In the genomic region with DNA sequence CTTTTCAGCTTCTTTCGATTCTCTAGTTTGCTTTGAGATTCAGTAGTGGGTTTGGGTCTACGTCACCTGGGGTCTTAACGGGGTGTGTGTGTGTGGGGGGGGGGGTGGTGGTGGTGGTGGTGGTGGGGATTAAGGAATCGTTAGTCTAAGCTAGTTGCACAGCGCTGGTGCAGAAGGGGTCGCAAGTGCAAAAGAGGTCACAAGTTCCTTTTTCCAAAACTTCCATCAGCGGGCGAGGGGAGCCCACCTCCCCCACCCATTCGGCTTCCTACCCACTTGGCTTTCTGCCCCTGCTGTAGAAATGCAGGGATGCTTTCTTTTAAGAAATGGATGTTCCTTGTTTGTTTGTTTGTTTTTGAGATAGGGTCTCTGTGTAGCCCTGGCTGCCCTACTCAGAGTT, we compare ENCODE assay signal across 9 mouse cellular contexts. TPM values are rescaled to one million over a fixed set of nuclear protein-coding genes. Genes with fewer than 3 reads are reported as not detected.
A peak's percentile ranks its signal among the peaks of the same experiment; 100 is the strongest.
DNase-seq lines count a peak whose midpoint lies in the region; ATAC-seq and TF ChIP-seq lines count a peak whose summit lies in the region.
"Had no signal": no experiment of that assay in that cellular context is flagged by ENCODE, and none has a peak within 500 bp of the region (broad histone marks: within the 10 kb centered on the region; RNA-seq: fewer than 3 reads in every experiment).

No protein-coding gene starts in this region.

- peaks cover 3% of the 10 kb centered on the region for H3K27me3 ChIP-seq in kidney, embryonic 14.5 days (ENCODE audit: control insufficient read depth, insufficient read depth, low read length)
- H3K27me3 ChIP-seq in hindbrain, embryonic 15.5 days: 0 out of 2 replicates have a peak, but pooled peaks cover 5% of the 10 kb centered on the region
- H3K27me3 ChIP-seq in midbrain, postnatal 0 days (ENCODE audit: insufficient read depth, low read length): peaks cover 5% of the 10 kb centered on the region; the same call in 1 of the 2 replicates

- no peak for DNase-seq in kidney, adult 18-20 months
- peak; percentile 62 for DNase-seq in embryo, embryonic 10.5 days (ENCODE audit: low spot score)
- DNase-seq in midbrain, postnatal 0 days (ENCODE audit: low spot score): no peak
- no peak for DNase-seq in left cerebral cortex, adult 18-20 months (ENCODE audit: low spot score in 2 of 2)
- DNase-seq in layer of hippocampus, postnatal 14 days (ENCODE audit: low spot score in 2 of 2): no peak
- DNase-seq in gastrocnemius, adult 8-10 months (ENCODE audit: low spot score in 2 of 2): no peak

- TF ChIP-seq CTCF in midbrain, postnatal 0 days (IDR thresholded peaks at IDR 0.05): no peak

- no peak for ATAC-seq in kidney, embryonic 14.5 days (ENCODE audit: low FRiP score, low TSS enrichment)
- no peak for ATAC-seq in hindbrain, embryonic 15.5 days (ENCODE audit: low FRiP score, low read depth)
- no peak for ATAC-seq in midbrain, postnatal 0 days (ENCODE audit: low FRiP score)

- H3K4me2 ChIP-seq in kidney, embryonic 14.5 days (replicated peaks; ENCODE audit: low read depth, low read length): peak overlapping the region; percentile 76
- H3K4me2 ChIP-seq in hindbrain, embryonic 15.5 days: peak overlapping the region; percentile 86
- peak overlapping the region; percentile 86 for H3K4me2 ChIP-seq in midbrain, postnatal 0 days (ENCODE audit: low read depth, low read length, poor library complexity, severe bottlenecking)

- peak overlapping the region; percentile 50 for H3K9ac ChIP-seq in kidney, embryonic 14.5 days (ENCODE audit: low read depth, low read length)
- H3K9ac ChIP-seq in hindbrain, embryonic 15.5 days: peak overlapping the region; percentile 60
- H3K9ac ChIP-seq in midbrain, postnatal 0 days (replicated peaks; ENCODE audit: low read length, poor library complexity, severe bottlenecking): peak overlapping the region; percentile 20; the same call in 1 of the 2 replicates

- H3K36me3 ChIP-seq in kidney, embryonic 14.5 days (ENCODE audit: control insufficient read depth, insufficient read depth, low read length): no peaks in the 10 kb centered on the region
- no peaks in the 10 kb centered on the region for H3K36me3 ChIP-seq in hindbrain, embryonic 15.5 days
- no peaks in the 10 kb centered on the region for H3K36me3 ChIP-seq in midbrain, postnatal 0 days (ENCODE audit: insufficient read depth, low read length)

- no peak overlapping the region for H3K27ac ChIP-seq in kidney, embryonic 14.5 days (ENCODE audit: low read depth, low read length)
- H3K27ac ChIP-seq in hindbrain, embryonic 15.5 days (replicated peaks): no peak overlapping the region
- H3K27ac ChIP-seq in midbrain, postnatal 0 days (ENCODE audit: low read depth, low read length): no peak overlapping the region

- H3K4me3 ChIP-seq in kidney, embryonic 14.5 days (ENCODE audit: low read length): peak overlapping the region; percentile 49
- peak overlapping the region; percentile 79 for H3K4me3 ChIP-seq in hindbrain, embryonic 15.5 days
- peak overlapping the region; percentile 59 for H3K4me3 ChIP-seq in midbrain, postnatal 0 days (ENCODE audit: low read depth, low read length)

- H3K9me3 ChIP-seq in kidney, embryonic 14.5 days (ENCODE audit: control insufficient read depth, low read length): no peaks in the 10 kb centered on the region
- no peaks in the 10 kb centered on the region for H3K9me3 ChIP-seq in hindbrain, embryonic 15.5 days
- H3K9me3 ChIP-seq in midbrain, postnatal 0 days (ENCODE audit: low read length): no peaks in the 10 kb centered on the region

- no peaks in the 10 kb centered on the region for H3K4me1 ChIP-seq in kidney, embryonic 14.5 days (ENCODE audit: control insufficient read depth, insufficient read depth, low read length)
- H3K4me1 ChIP-seq in hindbrain, embryonic 15.5 days (replicated peaks): peaks cover 14% of the 10 kb centered on the region
- H3K4me1 ChIP-seq in midbrain, postnatal 0 days (ENCODE audit: insufficient read depth, low read length): 0 out of 2 replicates have a peak, but pooled peaks cover 4% of the 10 kb centered on the region

- 3% methylated on average over 9 of the region's 9 CpGs for WGBS in kidney, embryonic 14.5 days
- WGBS in hindbrain, embryonic 15.5 days: under 1% methylated on average over 9 of the region's 9 CpGs
- WGBS in midbrain, postnatal 0 days: 0% methylated on average over 9 of the region's 9 CpGs

RNA-seq across cellular contexts. Expression of gene Gpx5, which starts 16.0 kb away (rescaled TPM):
- polyA plus RNA-seq in kidney, embryonic 14.5 days (2014; fragmentation: Nextera tagmentation; extraction: Ambion mirVana): not detected in 2 replicates
- polyA plus RNA-seq in hindbrain, embryonic 15.5 days (2015; fragmentation: Nextera tagmentation; extraction: Ambion mirVana): not detected in 2 replicates
- total RNA-seq in midbrain, postnatal 0 days (2014; rRNA removed): not detected in 2 replicates
- not detected in 2 replicates for polyA plus RNA-seq in midbrain, postnatal 0 days (2015; fragmentation: Nextera tagmentation; extraction: Ambion mirVana)
- total RNA-seq in left cerebral cortex, adult 18-20 months (2021): not detected
- total RNA-seq in layer of hippocampus, postnatal 14 days (2021): not detected
- not detected for total RNA-seq in gastrocnemius, adult 8-10 months (2022)
- total RNA-seq: liver, adult 2 months had no signal
- polyA plus RNA-seq: liver, adult 2 months had no signal

RNA-seq across cellular contexts. Expression of gene Gpx6, which starts 35.4 kb away (rescaled TPM):
- polyA plus RNA-seq in kidney, embryonic 14.5 days (2014; fragmentation: Nextera tagmentation; extraction: Ambion mirVana): 3.4 and 3.9 TPM in 2 replicates
- polyA plus RNA-seq in hindbrain, embryonic 15.5 days (2015; fragmentation: Nextera tagmentation; extraction: Ambion mirVana): 0.24 and 0.27 TPM in 2 replicates
- not detected in 2 replicates for total RNA-seq in midbrain, postnatal 0 days (2014; rRNA removed)
- 0.26 and 0.58 TPM in 2 replicates for polyA plus RNA-seq in midbrain, postnatal 0 days (2015; fragmentation: Nextera tagmentation; extraction: Ambion mirVana)
- under 1 TPM; 0.33 to 0.37 TPM for total RNA-seq in left cerebral cortex, adult 18-20 months (2021)
- not detected for total RNA-seq in layer of hippocampus, postnatal 14 days (2021)
- total RNA-seq in gastrocnemius, adult 8-10 months (2022): not detected
